Mouse (Mus musculus) thymus, adult 2 months (tissue): ENCODE results near the gene Clstn2.

ENCODE experiments used
- CTCF ChIP-seq: fragments of 200-500 bp; IDR thresholded peaks from 2 replicates; pipeline ENCODE4 v1.5.1; 2012; ENCODE audit warnings: mild to moderate bottlenecking, control low read depth, low read length, moderate library complexity, borderline replicate concordance; ENCODE audit not compliant: control insufficient read depth, poor library complexity, insufficient read depth; ENCODE audit errors: extremely low read depth
- POLR2A ChIP-seq: fragments of 200-500 bp; IDR thresholded peaks from 2 replicates; pipeline ENCODE4 v1.6.1; 2012; ENCODE audit warnings: mild to moderate bottlenecking, low read length, control low read depth, moderate library complexity; ENCODE audit not compliant: control insufficient read depth, poor library complexity, insufficient read depth; ENCODE audit errors: extremely low read depth

DNA sequence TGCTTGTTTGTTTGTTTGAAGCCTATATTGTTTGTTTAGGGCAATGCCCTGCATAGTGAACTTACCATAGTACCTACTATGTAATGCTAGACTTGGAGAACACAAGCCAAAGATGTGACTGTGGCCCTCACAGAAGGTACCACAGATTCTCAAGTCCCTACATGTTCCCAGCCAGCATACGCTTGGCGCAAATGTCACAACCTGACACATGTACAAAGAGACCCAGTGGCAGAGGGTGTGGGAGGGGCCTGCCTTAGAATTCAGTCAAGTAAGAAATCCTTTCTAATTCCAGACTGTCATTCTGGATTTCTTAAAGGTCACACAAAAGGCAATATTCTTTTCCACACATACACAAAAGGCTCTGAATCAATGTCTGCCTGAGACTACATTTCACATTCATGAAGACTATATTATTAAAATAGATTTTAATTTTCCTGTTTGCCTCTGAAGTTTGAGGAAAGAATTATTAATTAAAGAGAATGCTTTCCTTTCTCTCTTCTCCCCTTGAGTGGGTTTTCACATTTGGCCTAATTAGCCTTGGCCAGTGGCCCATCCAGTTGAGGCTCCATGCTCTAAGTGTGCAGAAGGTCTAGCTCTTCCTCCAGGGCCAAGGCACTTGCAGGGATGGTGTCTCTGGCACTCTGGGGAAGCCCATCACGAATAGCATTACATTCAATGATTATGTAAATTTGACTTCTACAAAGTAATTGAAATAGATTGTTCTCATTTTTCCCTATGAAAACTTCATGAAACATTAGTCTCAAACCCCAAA lies 305.1 kb downstream of the Clstn2 start:
- TF ChIP-seq CTCF, result no peak
- TF ChIP-seq POLR2A, result no peak
